Mouse (Mus musculus): ENCODE measurements around the gene Txn2. TPM values are rescaled to one million over a fixed set of nuclear protein-coding genes. Genes with fewer than 3 reads are reported as not detected.

The Txn2 gene
- polyA plus RNA-seq (2014; fragmentation: Illumina TruSeq; extraction: RNeasy Lipid Tissue Mini Kit (QIAGEN cat#74804); ENCODE audit: low read depth, low replicate concordance): 144 TPM

GRCm38 (mm10) chr15:77928673-77929331, at the start of gene Txn2:
Txn2 (minus strand) TSS chr15:77929006.

DNA sequence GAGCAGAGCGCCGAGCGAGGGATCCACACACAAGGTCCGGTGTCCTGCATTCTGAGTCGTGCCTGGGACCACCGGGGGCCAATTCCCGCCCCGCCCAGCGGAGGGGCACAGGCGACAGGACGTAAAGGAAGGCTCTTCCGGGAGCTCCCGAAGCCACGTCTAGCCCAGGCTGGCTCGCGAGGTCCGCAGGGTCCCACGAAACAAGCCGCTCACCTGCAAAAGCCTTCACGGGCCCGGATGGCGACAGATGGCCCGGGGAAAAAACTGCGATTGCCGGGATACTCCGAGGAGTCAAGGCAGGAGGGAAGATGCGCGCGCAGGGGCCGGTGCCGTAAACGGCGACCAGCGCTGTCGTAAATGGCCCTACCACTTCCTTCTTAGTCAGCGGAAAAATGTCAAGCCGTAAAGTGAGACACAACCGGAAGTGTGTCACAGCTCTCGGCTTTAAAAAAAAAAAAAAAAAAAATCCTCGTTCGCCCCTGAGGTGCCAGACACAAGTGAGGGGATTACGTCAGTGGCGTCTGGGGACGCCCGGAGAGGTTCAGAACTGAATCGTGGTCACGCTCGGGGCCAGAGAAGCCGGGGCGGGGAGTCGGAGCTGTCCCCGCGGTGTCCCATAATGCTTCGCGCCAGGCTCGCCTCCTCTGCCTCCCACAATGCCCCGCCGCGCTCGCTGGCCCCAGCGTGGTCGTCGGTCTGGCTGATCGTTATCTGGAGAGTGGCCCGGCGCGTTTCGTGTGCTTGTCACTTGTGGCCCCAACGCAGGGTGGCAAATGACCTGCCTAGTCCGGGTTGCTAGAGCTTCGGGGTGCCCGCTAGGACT, 41.9 kb upstream of the Txn2 start, which contains the start of gene Eif3d:
Gene Eif3d, minus strand, starts transcription at position 344 of the 823 bp plus-strand sequence.

GRCm38 (mm10) chr15:77956404-77956901, 27.6 kb upstream of the Txn2 start, which contains the start of gene Foxred2:
Foxred2 (minus strand) TSS chr15:77956722.

Other genes with a start within 250 kb of the Txn2 start
- not detected for gene Apol7e, start 230.1 kb downstream of the Txn2 start, polyA plus RNA-seq (2014; fragmentation: Illumina TruSeq; extraction: RNeasy Lipid Tissue Mini Kit (QIAGEN cat#74804); ENCODE audit: low read depth, low replicate concordance)
- 5.8 TPM for gene Apol9b, start 200.0 kb downstream of the Txn2 start, polyA plus RNA-seq (2014; fragmentation: Illumina TruSeq; extraction: RNeasy Lipid Tissue Mini Kit (QIAGEN cat#74804); ENCODE audit: low read depth, low replicate concordance)
- gene Apol8, start 172.0 kb downstream of the Txn2 start, polyA plus RNA-seq (2014; fragmentation: Illumina TruSeq; extraction: RNeasy Lipid Tissue Mini Kit (QIAGEN cat#74804); ENCODE audit: low read depth, low replicate concordance): not detected
- 99.3 TPM for gene Myh9, start 86.8 kb downstream of the Txn2 start, polyA plus RNA-seq (2014; fragmentation: Illumina TruSeq; extraction: RNeasy Lipid Tissue Mini Kit (QIAGEN cat#74804); ENCODE audit: low read depth, low replicate concordance)
- 39.1 TPM for gene Foxred2, start 27.7 kb upstream of the Txn2 start, polyA plus RNA-seq (2014; fragmentation: Illumina TruSeq; extraction: RNeasy Lipid Tissue Mini Kit (QIAGEN cat#74804); ENCODE audit: low read depth, low replicate concordance)
- 99.3 TPM for gene Eif3d, start 41.8 kb upstream of the Txn2 start, polyA plus RNA-seq (2014; fragmentation: Illumina TruSeq; extraction: RNeasy Lipid Tissue Mini Kit (QIAGEN cat#74804); ENCODE audit: low read depth, low replicate concordance)
- not detected for gene Cacng2, start 191.0 kb upstream of the Txn2 start, polyA plus RNA-seq (2014; fragmentation: Illumina TruSeq; extraction: RNeasy Lipid Tissue Mini Kit (QIAGEN cat#74804); ENCODE audit: low read depth, low replicate concordance)
- 28.9 TPM for gene Ift27, start 245.1 kb upstream of the Txn2 start, polyA plus RNA-seq (2014; fragmentation: Illumina TruSeq; extraction: RNeasy Lipid Tissue Mini Kit (QIAGEN cat#74804); ENCODE audit: low read depth, low replicate concordance)

Data from adipose tissue, adult 10 weeks (tissue).